ENCODE assay signal across 9 mouse cellular contexts in the genomic region with DNA sequence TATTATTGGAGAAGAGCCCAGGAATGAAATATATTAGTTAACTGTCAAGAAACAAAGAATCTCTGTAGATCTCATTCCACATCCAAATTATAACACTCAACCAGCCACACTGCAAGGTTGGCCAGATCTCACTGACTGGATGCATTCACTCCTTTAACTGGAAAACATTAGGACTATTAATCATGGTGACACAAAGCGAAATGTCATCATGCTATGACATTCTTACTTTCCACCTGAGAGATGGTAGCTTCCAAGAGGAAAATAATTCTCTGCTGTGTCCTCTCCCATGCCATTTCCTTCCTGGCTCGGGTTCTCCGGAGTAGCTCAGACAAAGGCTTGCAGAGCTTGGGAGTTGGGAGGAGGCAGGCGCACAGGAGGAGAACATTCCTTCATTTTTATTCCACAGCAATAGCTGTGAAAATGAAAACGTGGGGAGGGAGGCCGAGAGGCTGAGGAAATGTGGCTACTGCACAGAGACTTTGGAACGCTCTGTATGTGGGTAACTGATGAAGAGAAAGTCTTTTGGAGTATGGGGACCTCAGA. TPM values are rescaled to one million over a fixed set of nuclear protein-coding genes. Genes with fewer than 3 reads are reported as not detected.
DNase-seq lines count a peak whose midpoint lies in the region; ATAC-seq and TF ChIP-seq lines count a peak whose summit lies in the region.
"Had no signal": no experiment of that assay in that cellular context is flagged by ENCODE, and none has a peak within 500 bp of the region (broad histone marks: within the 10 kb centered on the region; RNA-seq: fewer than 3 reads in every experiment).

No protein-coding gene starts in this region.

- H3K4me2 ChIP-seq in hindbrain, embryonic 13.5 days, result peak overlapping the region; percentile 18; the same call in 1 of the 2 replicates
- H3K4me2 ChIP-seq in stomach, embryonic 14.5 days (replicated peaks; ENCODE audit: low read depth, low read length), result no peak overlapping the region
- no peak overlapping the region for H3K4me2 ChIP-seq in stomach, postnatal 0 days (replicated peaks; ENCODE audit: low read depth)
- H3K4me2 ChIP-seq in hindbrain, embryonic 16.5 days (ENCODE audit: low read length), result peak overlapping the region; percentile 29
- H3K4me2 ChIP-seq: limb, embryonic 13.5 days; stomach, embryonic 15.5 days had no signal

- H3K4me3 ChIP-seq in hindbrain, embryonic 13.5 days, result no peak overlapping the region
- no peak overlapping the region for H3K4me3 ChIP-seq in hindbrain, embryonic 10.5 days
- H3K4me3 ChIP-seq in stomach, embryonic 14.5 days (ENCODE audit: low read depth, low read length), result no peak overlapping the region
- H3K4me3 ChIP-seq in stomach, postnatal 0 days (ENCODE audit: low read depth, low read length), result no peak overlapping the region
- H3K4me3 ChIP-seq in hindbrain, embryonic 16.5 days (ENCODE audit: low read length), result no peak overlapping the region
- H3K4me3 ChIP-seq: limb, embryonic 13.5 days; stomach, embryonic 15.5 days had no signal

- peak overlapping the region; percentile 73 for H3K27ac ChIP-seq in hindbrain, embryonic 13.5 days
- no peak overlapping the region; the same call in 1 of the 2 replicates for H3K27ac ChIP-seq in hindbrain, embryonic 10.5 days
- peak overlapping the region; percentile 27; the same call in 1 of the 2 replicates for H3K27ac ChIP-seq in stomach, embryonic 14.5 days (ENCODE audit: low read length)
- no peak overlapping the region for H3K27ac ChIP-seq in stomach, postnatal 0 days (replicated peaks)
- H3K27ac ChIP-seq in hindbrain, embryonic 16.5 days (ENCODE audit: low read depth, low read length), result peak overlapping the region; percentile 61
- H3K27ac ChIP-seq: limb, embryonic 13.5 days; stomach, embryonic 15.5 days had no signal

- no peaks in the 10 kb centered on the region for H3K27me3 ChIP-seq in hindbrain, embryonic 13.5 days
- no peaks in the 10 kb centered on the region for H3K27me3 ChIP-seq in hindbrain, embryonic 10.5 days (ENCODE audit: insufficient read depth, poor library complexity, severe bottlenecking)
- H3K27me3 ChIP-seq in stomach, embryonic 14.5 days (ENCODE audit: control insufficient read depth, insufficient read depth, low read length), result no peaks in the 10 kb centered on the region
- no peaks in the 10 kb centered on the region for H3K27me3 ChIP-seq in stomach, postnatal 0 days (ENCODE audit: control insufficient read depth, insufficient read depth, low read length)
- H3K27me3 ChIP-seq in hindbrain, embryonic 16.5 days (replicated peaks; ENCODE audit: control insufficient read depth, insufficient read depth, low read length), result no peaks in the 10 kb centered on the region
- H3K27me3 ChIP-seq: limb, embryonic 13.5 days; stomach, embryonic 15.5 days had no signal

- no peaks in the 10 kb centered on the region for H3K9me3 ChIP-seq in hindbrain, embryonic 13.5 days
- H3K9me3 ChIP-seq in hindbrain, embryonic 10.5 days, result no peaks in the 10 kb centered on the region
- no peaks in the 10 kb centered on the region for H3K9me3 ChIP-seq in stomach, embryonic 14.5 days (ENCODE audit: control insufficient read depth, low read depth, low read length)
- H3K9me3 ChIP-seq in stomach, postnatal 0 days (ENCODE audit: control insufficient read depth, low read length), result no peaks in the 10 kb centered on the region
- no peaks in the 10 kb centered on the region for H3K9me3 ChIP-seq in hindbrain, embryonic 16.5 days (ENCODE audit: control insufficient read depth, low read length)
- H3K9me3 ChIP-seq: limb, embryonic 13.5 days; stomach, embryonic 15.5 days had no signal

- no peak for TF ChIP-seq EP300 in stomach, postnatal 0 days (optimal IDR thresholded peaks at IDR 0.05)

- 29% methylated on average over 7 of the region's 7 CpGs for WGBS in hindbrain, embryonic 13.5 days
- 42% methylated on average over 7 of the region's 7 CpGs for WGBS in hindbrain, embryonic 10.5 days
- WGBS in stomach, embryonic 14.5 days, result 45% methylated on average over 7 of the region's 7 CpGs
- WGBS in stomach, postnatal 0 days, result 53% methylated on average over 7 of the region's 7 CpGs
- 29% methylated on average over 7 of the region's 7 CpGs for WGBS in hindbrain, embryonic 16.5 days

- no peak for ATAC-seq in hindbrain, embryonic 13.5 days (ENCODE audit: low FRiP score)
- ATAC-seq in stomach, embryonic 14.5 days (ENCODE audit: insufficient number of reproducible peaks, insufficient read depth, low FRiP score, low read depth), result no peak
- no peak for ATAC-seq in stomach, postnatal 0 days (ENCODE audit: low FRiP score, low TSS enrichment)
- peak; percentile 31; the same call in 1 of the 2 replicates for ATAC-seq in hindbrain, embryonic 16.5 days

- TF ChIP-seq CTCF in stomach, postnatal 0 days (IDR thresholded peaks at IDR 0.05; ENCODE audit: low read depth), result no peak

- DNase-seq in hindbrain, embryonic 10.5 days (ENCODE audit: low spot score), result no peak
- DNase-seq in stomach, postnatal 0 days (ENCODE audit: low spot score), result no peak
- no peak for DNase-seq in spleen, adult 12 weeks (ENCODE audit: low spot score)
- DNase-seq in T-cell, adult 2 months (ENCODE audit: low spot score), result no peak

- H3K36me3 ChIP-seq in hindbrain, embryonic 13.5 days, result no peaks in the 10 kb centered on the region
- no peaks in the 10 kb centered on the region for H3K36me3 ChIP-seq in hindbrain, embryonic 10.5 days
- no peaks in the 10 kb centered on the region for H3K36me3 ChIP-seq in stomach, embryonic 14.5 days (ENCODE audit: control insufficient read depth, insufficient read depth, low read length)
- H3K36me3 ChIP-seq in stomach, postnatal 0 days (ENCODE audit: control insufficient read depth, insufficient read depth, low read length), result no peaks in the 10 kb centered on the region
- H3K36me3 ChIP-seq in hindbrain, embryonic 16.5 days (ENCODE audit: control insufficient read depth, insufficient read depth, low read length), result no peaks in the 10 kb centered on the region
- H3K36me3 ChIP-seq: limb, embryonic 13.5 days; stomach, embryonic 15.5 days had no signal

- H3K9ac ChIP-seq in hindbrain, embryonic 13.5 days, result no peak overlapping the region
- no peak overlapping the region for H3K9ac ChIP-seq in stomach, embryonic 14.5 days (replicated peaks; ENCODE audit: low read depth, low read length)
- no peak overlapping the region for H3K9ac ChIP-seq in stomach, postnatal 0 days (ENCODE audit: low read length)
- H3K9ac ChIP-seq in hindbrain, embryonic 16.5 days (ENCODE audit: low read depth, low read length), result peak overlapping the region; percentile 17; the same call in 1 of the 2 replicates
- H3K9ac ChIP-seq: limb, embryonic 13.5 days; stomach, embryonic 15.5 days had no signal

- peaks cover 53% of the 10 kb centered on the region for H3K4me1 ChIP-seq in hindbrain, embryonic 13.5 days (replicated peaks)
- H3K4me1 ChIP-seq in hindbrain, embryonic 10.5 days (replicated peaks), result peaks cover 56% of the 10 kb centered on the region
- peaks cover 4% of the 10 kb centered on the region; the same call in 1 of the 2 replicates for H3K4me1 ChIP-seq in stomach, embryonic 14.5 days (ENCODE audit: control insufficient read depth, insufficient read depth, low read length)
- no peaks in the 10 kb centered on the region for H3K4me1 ChIP-seq in stomach, postnatal 0 days (replicated peaks; ENCODE audit: control insufficient read depth, insufficient read depth)
- peaks cover 14% of the 10 kb centered on the region for H3K4me1 ChIP-seq in hindbrain, embryonic 16.5 days (ENCODE audit: control insufficient read depth, insufficient read depth, low read depth, low read length)
- H3K4me1 ChIP-seq: stomach, embryonic 15.5 days had no signal

RNA-seq across cellular contexts. Expression of a gene that starts 17.0 kb away (rescaled TPM):
- polyA plus RNA-seq in hindbrain, embryonic 13.5 days (2015; fragmentation: Nextera tagmentation; extraction: Ambion mirVana), result 40.5 and 43.4 TPM in 2 replicates
- polyA plus RNA-seq in hindbrain, embryonic 10.5 days (2016; fragmentation: Nextera tagmentation; extraction: Ambion mirVana), result 17.6 and 25.1 TPM in 2 replicates
- 11.9 and 13.9 TPM in 2 replicates for polyA plus RNA-seq in stomach, embryonic 14.5 days (2014; fragmentation: Nextera tagmentation; extraction: Ambion mirVana)
- 3.1 and 3.3 TPM in 2 replicates for polyA plus RNA-seq in stomach, postnatal 0 days (2015; fragmentation: Nextera tagmentation; extraction: Ambion mirVana)
- 27.9 and 28.9 TPM in 2 replicates for polyA plus RNA-seq in hindbrain, embryonic 16.5 days (2015; fragmentation: Nextera tagmentation; extraction: Ambion mirVana)

RNA-seq across cellular contexts. Expression of a gene that starts 17.1 kb away (rescaled TPM):
- polyA plus RNA-seq in hindbrain, embryonic 13.5 days (2015; fragmentation: Nextera tagmentation; extraction: Ambion mirVana), result 29.9 TPM in 2 replicates
- polyA plus RNA-seq in hindbrain, embryonic 10.5 days (2016; fragmentation: Nextera tagmentation; extraction: Ambion mirVana), result 36.0 and 37.8 TPM in 2 replicates
- polyA plus RNA-seq in stomach, embryonic 14.5 days (2014; fragmentation: Nextera tagmentation; extraction: Ambion mirVana), result 38.9 and 41.7 TPM in 2 replicates
- 21.3 and 21.7 TPM in 2 replicates for polyA plus RNA-seq in stomach, postnatal 0 days (2015; fragmentation: Nextera tagmentation; extraction: Ambion mirVana)
- 30.9 and 33.0 TPM in 2 replicates for polyA plus RNA-seq in hindbrain, embryonic 16.5 days (2015; fragmentation: Nextera tagmentation; extraction: Ambion mirVana)

Comparison
In these comparisons a context has a peak if more than half of its experiments do, and no peak if none do; other contexts are left out.
1. H3K27ac ChIP-seq: peak in hindbrain, embryonic 13.5 days (single experiment), stomach, embryonic 14.5 days (single experiment) and hindbrain, embryonic 16.5 days (single experiment); none in hindbrain, embryonic 10.5 days (single experiment) and stomach, postnatal 0 days (single experiment).
2. H3K4me2 ChIP-seq: peak in hindbrain, embryonic 13.5 days (single experiment) and hindbrain, embryonic 16.5 days (single experiment); none in stomach, embryonic 14.5 days (single experiment) and stomach, postnatal 0 days (single experiment).